Mouse (Mus musculus) adrenal gland, postnatal 36 days (tissue): ENCODE measurements around the gene Fbxo42. TPM values are rescaled to one million over a fixed set of nuclear protein-coding genes. Genes with fewer than 3 reads are reported as not detected.

ENCODE experiments used
- DNase-seq, 2 experiments: peaks; one replicate each; pipeline ENCODE4 v3.0.0; 2021; ENCODE audit warnings: mixed read lengths in 1 of 2
- total RNA-seq, 2 experiments: library from RNA; stranded (reverse); gene quantifications; 2 replicates each; pipeline ENCODE4 v1.2.3; 2021

Gene Fbxo42
- total RNA-seq, 2 experiments from 2014 or later: 20.4 to 21.6 TPM

DNA sequence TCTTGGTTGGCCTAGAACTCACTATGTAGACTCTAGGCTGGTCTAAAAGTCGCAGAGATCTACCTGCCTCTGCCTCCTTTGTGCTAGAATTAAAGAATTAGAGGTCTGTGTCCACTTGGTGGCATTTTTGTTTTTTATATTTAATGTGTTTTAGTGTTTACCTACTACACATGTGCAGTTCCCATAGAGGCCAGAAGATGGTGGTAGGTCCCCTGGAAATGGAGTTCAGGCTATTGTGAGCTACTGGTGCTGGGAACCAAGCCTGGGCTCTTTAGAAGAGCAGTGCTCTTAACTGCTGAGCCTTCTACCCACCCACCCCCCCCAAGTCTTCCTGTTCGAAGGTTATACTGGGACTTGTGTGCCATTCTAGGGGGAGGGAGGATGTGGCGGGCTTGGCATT is 19.4 kb downstream of the Fbxo42 start:
- no peak for DNase-seq

GRCm38 (mm10) chr4:141172121-141172520 is 24.4 kb downstream of the Fbxo42 start:
- no peak for DNase-seq

DNA sequence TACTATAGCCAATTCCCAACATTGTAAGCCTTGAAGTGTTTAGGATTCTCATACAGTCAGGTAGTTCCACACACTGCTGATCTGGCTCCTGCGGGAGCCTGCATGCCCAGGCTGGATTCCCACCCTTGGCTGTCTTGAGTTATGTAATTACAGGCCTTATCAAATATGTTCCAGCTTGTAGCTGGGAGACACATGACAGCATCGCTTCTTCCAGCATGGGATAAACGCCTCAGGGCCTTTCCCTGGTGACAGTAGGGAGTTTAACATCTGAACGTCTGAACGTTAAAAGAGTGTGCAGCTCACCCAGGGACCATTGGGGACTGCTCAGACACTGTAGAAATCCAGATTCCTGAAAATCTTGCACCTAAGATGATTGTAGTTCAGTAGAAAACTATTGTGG is 28.1 kb downstream of the Fbxo42 start:
- no peak for DNase-seq

DNA sequence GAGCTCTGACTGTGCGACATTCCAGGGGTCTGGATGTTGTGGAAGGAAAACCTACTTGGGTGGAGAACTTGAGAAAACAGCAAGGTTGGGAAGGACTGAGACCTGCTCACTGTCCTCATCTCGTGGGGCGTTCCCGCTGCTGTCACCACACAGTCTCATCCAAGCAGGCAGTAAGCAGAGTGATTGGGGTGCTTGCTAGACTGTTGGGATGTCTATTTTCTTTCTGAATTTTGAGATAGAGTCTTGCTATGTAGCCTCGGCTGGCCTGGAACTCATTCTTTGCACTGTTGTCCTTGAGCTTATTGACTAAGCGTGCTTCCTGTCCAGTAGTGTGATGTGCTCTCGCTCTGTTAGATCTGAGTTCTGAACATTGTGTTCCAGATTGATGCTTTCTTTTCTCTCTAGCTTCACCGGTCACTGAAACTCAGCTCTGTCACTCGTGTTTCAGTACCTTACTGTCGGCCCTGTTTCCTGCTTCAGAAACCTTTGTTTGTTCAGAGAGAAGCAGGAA is 28.7 kb downstream of the Fbxo42 start:
- peak in 1 of 2 experiments; percentile 34 for DNase-seq

DNA sequence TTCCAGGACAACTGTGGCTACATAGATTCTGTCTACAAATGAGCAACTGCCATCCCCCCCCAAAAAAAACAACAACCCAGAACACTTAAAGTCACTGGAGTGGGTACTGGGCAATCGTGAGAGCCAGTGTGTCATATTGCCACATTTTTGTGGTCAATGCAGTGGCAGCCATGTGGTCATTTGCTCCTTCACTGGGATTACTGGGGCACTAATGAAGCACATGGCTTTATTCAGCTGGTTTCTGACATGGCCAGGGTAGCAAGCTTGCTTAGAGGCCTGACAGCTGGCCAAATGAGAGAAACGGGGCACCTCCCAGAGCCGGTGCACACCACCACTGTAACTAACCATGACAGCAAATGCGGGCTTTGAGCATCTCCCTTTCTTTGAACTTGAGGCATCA is 30.8 kb downstream of the Fbxo42 start:
- DNase-seq: no peak

GRCm38 (mm10) chr4:141180831-141181230 is 33.1 kb downstream of the Fbxo42 start:
- DNase-seq: no peak

GRCm38 (mm10) chr4:141181981-141182380 is 34.3 kb downstream of the Fbxo42 start:
- DNase-seq: no peak

DNA sequence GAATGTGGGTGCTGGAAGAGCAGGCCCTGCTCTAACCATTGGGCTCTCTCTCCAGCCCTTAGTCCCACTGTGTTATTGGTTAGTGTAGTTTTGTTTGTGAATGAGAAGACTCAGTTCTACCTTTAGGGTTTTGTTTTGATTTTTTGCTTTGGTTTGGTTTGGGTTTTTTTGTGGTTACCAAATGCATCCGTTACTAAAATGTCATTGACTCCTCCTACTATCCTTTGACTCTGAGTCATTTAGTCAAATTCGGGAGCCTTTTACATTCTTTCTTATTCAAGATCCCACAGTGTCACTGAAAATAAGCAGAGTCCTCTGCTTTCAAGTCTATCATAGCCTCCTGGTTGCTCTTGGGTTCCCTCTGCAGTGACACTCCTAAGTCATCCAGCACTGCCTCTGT is 36.2 kb downstream of the Fbxo42 start:
- DNase-seq: no peak

- DNase-seq: no peak
Measured at GRCm38 (mm10) chr4:141184426-141184825, 36.7 kb downstream of the Fbxo42 start.

DNA sequence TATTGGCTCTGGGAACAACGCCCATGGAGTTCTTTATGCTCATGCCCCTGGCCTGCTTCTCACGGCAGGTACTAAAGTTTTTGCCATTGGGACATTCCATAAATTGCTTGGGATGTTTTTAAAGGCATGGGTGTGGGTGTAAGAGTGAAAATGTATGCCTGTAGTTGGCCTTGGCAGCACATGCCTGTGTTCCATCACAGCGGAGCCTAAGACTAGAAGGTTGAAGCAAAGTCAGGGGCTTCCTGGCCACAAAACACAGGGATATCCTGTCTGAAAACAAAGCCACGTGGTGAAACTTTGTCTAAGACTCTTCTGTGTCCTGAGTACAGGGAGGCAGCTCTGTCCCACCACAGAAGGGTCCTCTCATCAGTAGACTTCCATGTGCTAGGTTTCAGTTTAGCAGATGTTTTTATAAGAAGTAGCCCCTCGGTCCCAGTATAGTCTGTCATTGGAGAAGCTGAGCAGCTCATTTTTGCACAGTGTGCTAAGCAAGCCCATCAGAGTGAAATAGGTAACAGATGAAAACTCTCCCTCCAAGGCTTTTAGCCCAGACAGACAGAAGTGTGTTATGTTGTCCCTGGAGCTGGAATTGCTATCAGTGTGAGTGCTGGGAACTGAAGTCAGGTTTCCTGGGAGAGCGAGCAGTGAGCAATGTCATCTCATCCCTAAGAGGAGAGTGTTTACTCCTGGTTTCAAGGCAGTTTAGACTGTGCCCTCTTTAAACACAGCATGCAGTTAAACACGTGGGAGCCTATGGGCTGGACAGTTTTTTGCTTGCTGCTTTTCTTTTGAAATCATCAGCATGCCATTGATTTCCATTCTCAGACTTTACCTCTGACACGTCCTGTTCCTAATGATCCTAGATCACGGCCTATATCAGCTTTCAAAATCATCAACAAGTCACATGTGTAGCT is 39.5 kb downstream of the Fbxo42 start:
- DNase-seq: no peak

DNA sequence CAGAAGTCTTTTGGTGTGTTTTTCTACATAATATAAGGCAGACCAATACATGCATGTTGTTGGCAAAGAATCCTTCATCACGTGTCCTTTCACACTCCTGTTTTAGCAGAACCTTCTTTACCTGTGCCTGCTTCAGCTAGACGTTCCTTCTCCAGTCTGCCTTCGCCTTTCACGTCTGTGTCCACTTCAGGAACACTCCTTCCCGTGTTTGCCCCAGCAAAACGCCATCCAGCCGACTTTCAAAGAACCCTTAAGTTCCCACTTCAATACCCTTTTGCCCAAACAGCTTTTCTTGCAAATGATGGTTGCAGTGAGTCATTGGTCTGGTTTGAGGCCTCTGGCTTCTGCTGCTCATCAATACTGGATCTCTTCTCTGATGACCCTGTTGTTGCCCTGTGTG is 43.6 kb downstream of the Fbxo42 start:
- no peak for DNase-seq

DNA sequence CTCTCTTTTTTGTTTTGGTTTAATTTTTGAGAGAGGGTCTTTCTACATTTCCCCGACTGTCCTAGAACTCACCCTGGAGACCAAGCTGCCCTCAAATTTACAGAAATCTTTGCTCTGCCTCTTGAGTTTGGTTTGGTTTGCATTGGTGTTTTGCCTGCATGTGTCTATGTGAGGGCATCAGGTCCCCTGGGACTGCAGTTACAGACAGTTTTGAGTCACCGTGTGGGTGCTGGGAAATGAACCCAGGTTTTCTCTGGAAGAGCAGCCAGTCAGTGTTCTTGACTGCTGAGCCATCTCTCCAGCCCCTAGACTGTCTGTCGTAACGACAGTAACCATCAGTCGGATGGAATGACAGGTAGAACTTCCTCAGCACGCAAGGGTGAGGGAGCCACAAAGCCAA is 46.8 kb downstream of the Fbxo42 start:
- DNase-seq: no peak

DNA sequence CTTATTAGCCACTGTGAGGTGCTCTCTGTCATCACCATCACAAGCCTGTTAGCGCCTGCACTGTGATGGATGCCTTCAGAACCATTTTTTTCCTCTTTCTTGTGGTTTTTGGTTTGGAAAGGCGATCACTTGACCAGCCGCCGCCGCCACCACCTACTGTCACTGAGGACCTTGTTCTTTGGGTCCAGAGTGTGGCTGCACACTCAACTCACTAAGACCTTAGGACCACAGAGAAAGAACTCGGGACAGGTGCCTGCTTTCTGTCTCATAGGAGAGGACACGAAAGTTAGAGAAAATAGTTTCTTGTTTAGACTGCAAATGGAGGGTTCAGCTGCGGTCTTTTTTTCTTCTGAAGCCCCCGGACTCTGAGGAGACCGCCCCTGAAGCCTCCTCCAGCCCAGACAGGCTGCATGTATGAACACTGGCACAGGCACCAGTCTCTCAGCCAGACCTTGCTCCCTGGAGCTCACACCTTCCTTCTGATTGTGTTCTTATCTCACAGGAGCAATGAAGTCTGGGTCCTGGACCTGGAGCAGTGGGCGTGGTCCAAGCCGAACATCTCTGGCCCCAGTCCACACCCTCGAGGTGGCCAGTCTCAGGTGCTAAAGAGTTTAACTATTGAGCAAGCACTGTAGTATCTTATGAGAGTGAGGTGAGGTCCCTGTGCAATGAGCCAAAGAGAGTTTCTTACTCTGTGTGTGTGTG is 49.4 kb downstream of the Fbxo42 start:
- DNase-seq: no peak

DNA sequence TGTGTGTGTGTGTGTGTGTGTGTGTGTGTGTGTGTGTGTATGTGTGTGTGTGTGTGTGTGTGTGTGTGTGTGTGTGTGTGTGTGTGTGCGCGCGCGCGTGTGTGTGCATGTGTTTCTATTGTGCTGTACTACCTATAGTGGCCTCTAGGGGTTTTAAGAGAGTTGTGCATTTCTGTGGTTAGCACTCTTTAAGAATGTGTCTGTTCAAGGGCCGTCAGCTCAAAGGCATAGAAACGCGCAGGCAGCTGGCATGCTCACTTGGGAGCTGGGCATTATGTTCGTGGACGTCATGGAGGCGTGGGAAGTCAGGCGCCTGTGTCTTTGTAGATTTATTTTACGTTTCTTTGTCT is 49.9 kb downstream of the Fbxo42 start:
- DNase-seq: no peak

DNA sequence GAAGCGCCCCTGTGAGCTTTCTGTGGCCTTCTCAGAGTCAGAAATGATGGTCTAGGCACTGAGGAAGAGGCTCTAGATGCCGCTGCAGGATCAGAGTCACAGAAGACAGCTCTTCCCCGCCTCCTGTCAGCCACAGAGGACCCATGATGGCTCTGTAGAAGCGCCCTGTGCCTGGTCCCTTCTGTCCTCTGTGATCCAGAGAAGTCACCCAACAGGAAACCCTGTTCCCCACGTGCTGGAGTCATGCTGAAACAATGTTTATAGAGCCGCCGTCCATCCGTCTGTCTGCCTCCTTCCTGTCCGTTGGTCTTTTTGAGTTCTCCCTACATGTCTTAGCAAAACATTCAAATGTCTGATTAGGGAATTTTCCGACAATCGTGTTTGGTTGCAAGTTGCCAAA is 53.2 kb downstream of the Fbxo42 start:
- DNase-seq: no peak

DNA sequence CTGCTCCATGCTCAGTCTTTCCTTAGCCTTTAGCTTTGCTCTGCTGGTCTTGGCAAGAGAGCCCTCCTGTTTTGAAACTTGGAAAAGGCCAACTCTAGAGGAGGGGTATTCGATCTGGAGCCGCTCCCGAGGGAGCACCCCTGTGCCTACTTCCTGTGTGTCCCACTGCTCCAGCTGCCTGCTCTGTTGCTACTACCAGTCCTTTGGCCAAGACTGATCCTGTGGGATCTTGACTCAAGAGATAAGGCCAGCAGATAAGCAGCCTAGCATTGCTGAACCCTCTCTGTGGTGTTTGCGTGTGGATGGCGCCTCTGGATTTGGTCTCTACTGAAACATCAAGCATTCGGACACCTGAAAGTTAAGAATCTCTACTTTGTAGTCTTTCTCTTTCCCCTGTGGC is 54.5 kb downstream of the Fbxo42 start:
- DNase-seq: no peak

DNA sequence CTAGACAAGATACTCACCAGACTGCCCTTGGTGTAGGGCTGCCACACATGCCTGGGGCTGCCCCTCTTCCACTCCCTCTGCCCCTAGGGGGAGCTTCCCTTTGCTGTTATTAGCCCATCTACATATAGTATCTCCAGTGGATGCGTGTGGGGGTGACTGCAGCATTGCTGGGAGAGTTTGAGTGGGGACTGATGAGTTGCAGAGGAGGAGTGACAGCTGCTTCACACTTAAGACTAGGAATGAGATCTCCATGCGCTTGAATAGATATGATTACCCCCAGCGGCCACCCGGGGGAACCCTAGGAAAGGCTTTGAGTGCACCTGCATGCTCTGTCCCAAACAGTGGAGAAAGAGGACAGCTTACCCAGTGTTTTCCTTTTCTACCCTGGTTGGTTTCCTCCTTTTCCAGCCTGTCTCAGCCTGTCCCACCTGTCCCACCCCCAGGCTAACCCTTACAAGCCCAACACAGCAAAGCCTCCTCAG is 56.9 kb downstream of the Fbxo42 start:
- DNase-seq: peak; percentile 28 to 58

DNA sequence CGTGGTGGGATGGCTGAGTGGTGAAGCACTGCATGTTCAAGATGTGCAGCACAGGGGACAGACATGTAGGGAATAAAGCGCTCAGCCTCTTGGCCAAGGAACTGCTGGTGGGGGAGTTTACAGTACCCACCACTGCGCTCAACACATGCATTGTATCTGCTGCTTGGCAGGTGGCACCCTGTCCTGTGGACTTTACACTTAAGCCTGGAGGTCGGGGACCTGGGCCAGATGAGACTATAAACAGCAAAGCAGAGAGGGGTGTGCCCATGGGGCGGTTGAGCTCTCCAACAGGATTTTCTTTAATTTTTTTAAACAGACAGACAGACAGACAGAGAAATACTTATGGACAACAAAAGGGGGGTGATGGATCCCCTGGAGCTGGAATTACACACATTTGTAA is 59.4 kb downstream of the Fbxo42 start:
- DNase-seq: no peak

DNA sequence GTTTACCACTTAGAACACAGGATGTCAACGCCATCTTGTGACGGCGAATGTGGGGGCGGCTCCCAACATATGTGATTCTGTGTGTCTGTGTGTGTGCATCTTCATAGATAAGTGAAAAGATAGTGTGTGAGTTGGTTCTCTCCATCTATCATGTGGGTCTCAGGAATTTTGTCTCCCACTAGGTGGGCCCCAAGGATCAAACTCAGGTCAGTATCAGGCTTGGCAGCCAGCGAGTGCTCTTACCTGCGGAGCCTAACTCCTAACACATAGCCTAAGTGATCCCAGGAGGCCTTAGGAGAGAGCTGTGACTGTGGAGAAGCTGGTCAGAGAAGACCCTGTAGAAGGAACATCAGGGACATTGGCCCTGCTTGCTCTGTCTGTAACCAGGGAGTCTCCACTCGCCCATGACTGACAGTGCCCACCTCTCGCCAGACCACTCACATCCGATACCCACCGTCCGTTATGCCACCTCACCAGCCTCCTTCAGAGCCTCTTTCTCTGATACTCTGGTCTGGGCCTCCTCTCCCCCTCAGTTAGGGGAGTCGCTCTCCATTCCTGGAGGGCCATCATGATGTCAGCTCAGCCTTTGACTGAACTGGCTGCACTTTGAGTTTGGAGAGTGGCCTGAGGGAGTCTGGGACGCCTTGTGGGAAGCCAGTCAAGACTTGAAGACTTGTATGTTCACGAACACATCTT is 63.0 kb downstream of the Fbxo42 start:
- no peak for DNase-seq

DNA sequence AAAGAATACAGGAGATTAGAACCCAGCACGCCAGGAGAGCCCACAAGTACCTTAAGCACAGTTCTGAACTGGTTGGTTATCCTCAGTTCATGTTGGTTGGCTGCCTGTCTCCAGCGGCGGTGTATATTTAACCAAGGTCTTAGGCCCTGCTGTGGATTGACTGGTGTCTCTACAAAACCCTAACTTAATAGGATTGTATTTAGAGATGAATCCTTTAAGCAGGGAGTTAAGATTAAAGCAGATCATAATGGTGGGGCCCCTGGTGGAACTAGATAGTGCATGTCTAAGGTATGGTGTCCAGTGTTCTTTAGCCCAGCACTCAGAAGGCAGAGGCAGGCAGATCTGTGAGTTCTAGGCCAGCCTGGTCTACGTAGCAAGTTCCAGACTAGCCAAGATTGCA is 63.9 kb downstream of the Fbxo42 start:
- no peak for DNase-seq

GRCm38 (mm10) chr4:141212892-141213291 is 65.2 kb downstream of the Fbxo42 start:
- no peak for DNase-seq

- no peak for DNase-seq
Measured at GRCm38 (mm10) chr4:141213342-141213741, 65.6 kb downstream of the Fbxo42 start.
